Mouse (Mus musculus): ENCODE measurements around the gene Akt3. TPM values are rescaled to one million over a fixed set of nuclear protein-coding genes. Genes with fewer than 3 reads are reported as not detected.

Akt3 gene
- polyA plus RNA-seq, 1 experiment = 1.0 TPM

- H3K4me3 ChIP-seq (ENCODE audit: low read depth, low read length) = no peak overlapping the region
- no peaks in the 10 kb centered on the region for H3K27me3 ChIP-seq (ENCODE audit: control insufficient read depth, insufficient read depth, low read length)
- peaks cover 5% of the 10 kb centered on the region; the same call in 1 of the 2 replicates for H3K36me3 ChIP-seq (ENCODE audit: control insufficient read depth, insufficient read depth, low read length)
- WGBS = 91% methylated on average over 1 of the region's 1 CpGs
- TF ChIP-seq POLR2A (IDR thresholded peaks at IDR 0.05; ENCODE audit: low read depth, low read length) = no peak
- no peak for TF ChIP-seq CTCF (IDR thresholded peaks at IDR 0.05; ENCODE audit: extremely low read depth, insufficient read length, insufficient replicate concordance, low read depth, low read length)
- peaks cover 6% of the 10 kb centered on the region for H3K4me1 ChIP-seq (ENCODE audit: control insufficient read depth, insufficient read depth, insufficient read length, low read length)
- no peak overlapping the region for H3K27ac ChIP-seq (ENCODE audit: insufficient read depth, low read depth, low read length)
These were observed 249.2 kb downstream of the Akt3 start for GRCm38 (mm10) chr1:177008777-177009176.

- TF ChIP-seq CTCF (IDR thresholded peaks at IDR 0.05; ENCODE audit: extremely low read depth, insufficient read length, insufficient replicate concordance, low read depth, low read length) = no peak
- TF ChIP-seq POLR2A (IDR thresholded peaks at IDR 0.05; ENCODE audit: low read depth, low read length) = no peak
- Histone ChIP-seq H3K36me3 (ENCODE audit: control insufficient read depth, insufficient read depth, low read length) (peaks cover 5% of the 10 kb centered on the region; the same call in 1 of the 2 replicates), H3K27me3 (ENCODE audit: control insufficient read depth, insufficient read depth, low read length) (no peaks in the 10 kb centered on the region), H3K4me1 (ENCODE audit: control insufficient read depth, insufficient read depth, insufficient read length, low read length) (no peaks in the 10 kb centered on the region; the same call in 1 of the 2 replicates), H3K4me3 (ENCODE audit: low read depth, low read length) (no peak overlapping the region), H3K27ac (ENCODE audit: insufficient read depth, low read depth, low read length) (no peak overlapping the region)
- WGBS = 75% methylated on average over 3 of the region's 3 CpGs
These were observed 250.6 kb downstream of the Akt3 start for GRCm38 (mm10) chr1:177007405-177007804.

- Histone ChIP-seq H3K27ac (ENCODE audit: insufficient read depth, low read depth, low read length) (no peak overlapping the region), H3K27me3 (ENCODE audit: control insufficient read depth, insufficient read depth, low read length) (no peaks in the 10 kb centered on the region), H3K36me3 (ENCODE audit: control insufficient read depth, insufficient read depth, low read length) (peaks cover 5% of the 10 kb centered on the region; the same call in 1 of the 2 replicates), H3K4me1 (ENCODE audit: control insufficient read depth, insufficient read depth, insufficient read length, low read length) (no peaks in the 10 kb centered on the region; the same call in 1 of the 2 replicates), H3K4me3 (ENCODE audit: low read depth, low read length) (no peak overlapping the region)
- TF ChIP-seq CTCF (IDR thresholded peaks at IDR 0.05; ENCODE audit: extremely low read depth, insufficient read length, insufficient replicate concordance, low read depth, low read length) = no peak
- no peak for TF ChIP-seq POLR2A (IDR thresholded peaks at IDR 0.05; ENCODE audit: low read depth, low read length)
- WGBS = 86% methylated on average over 4 of the region's 4 CpGs
These were observed 253.8 kb downstream of the Akt3 start for GRCm38 (mm10) chr1:177004041-177004741.

- WGBS = 76% methylated on average over 6 of the region's 6 CpGs
- H3K4me1 ChIP-seq (ENCODE audit: control insufficient read depth, insufficient read depth, insufficient read length, low read length) = peaks cover 3% of the 10 kb centered on the region; the same call in 1 of the 2 replicates
- H3K27me3 ChIP-seq (ENCODE audit: control insufficient read depth, insufficient read depth, low read length) = no peaks in the 10 kb centered on the region
- H3K36me3 ChIP-seq (ENCODE audit: control insufficient read depth, insufficient read depth, low read length) = peaks cover 5% of the 10 kb centered on the region; the same call in 1 of the 2 replicates
- no peak overlapping the region for H3K4me3 ChIP-seq (ENCODE audit: low read depth, low read length)
- no peak for TF ChIP-seq POLR2A (IDR thresholded peaks at IDR 0.05; ENCODE audit: low read depth, low read length)
- TF ChIP-seq CTCF (IDR thresholded peaks at IDR 0.05; ENCODE audit: extremely low read depth, insufficient read length, insufficient replicate concordance, low read depth, low read length) = no peak
- H3K27ac ChIP-seq (ENCODE audit: insufficient read depth, low read depth, low read length) = no peak overlapping the region
These were observed 255.1 kb downstream of the Akt3 start for GRCm38 (mm10) chr1:177002951-177003350.

- TF ChIP-seq POLR2A (IDR thresholded peaks at IDR 0.05; ENCODE audit: low read depth, low read length) (no peak), CTCF (IDR thresholded peaks at IDR 0.05; ENCODE audit: extremely low read depth, insufficient read length, insufficient replicate concordance, low read depth, low read length) (0 out of 2 replicates have a peak, but pooled peaks have one; percentile 15)
- WGBS = 76% methylated on average over 6 of the region's 6 CpGs
- H3K27me3 ChIP-seq (ENCODE audit: control insufficient read depth, insufficient read depth, low read length) = no peaks in the 10 kb centered on the region
These were observed 259.0 kb downstream of the Akt3 start for GRCm38 (mm10) chr1:176999011-176999410.

GRCm38 (mm10) chr1:176997711-176998689, 260.0 kb downstream of the Akt3 start:
- TF ChIP-seq CTCF (IDR thresholded peaks at IDR 0.05; ENCODE audit: extremely low read depth, insufficient read length, insufficient replicate concordance, low read depth, low read length) (no peak), POLR2A (IDR thresholded peaks at IDR 0.05; ENCODE audit: low read depth, low read length) (no peak; the same call in 1 of the 2 replicates)
- H3K27ac ChIP-seq (ENCODE audit: insufficient read depth, low read depth, low read length) = peak overlapping the region; percentile 71

More at GRCm38 (mm10) chr1:176999011-176999410, 259.0 kb downstream of the Akt3 start:
- no peak overlapping the region for H3K27ac ChIP-seq (ENCODE audit: insufficient read depth, low read depth, low read length)
- H3K4me1 ChIP-seq (ENCODE audit: control insufficient read depth, insufficient read depth, insufficient read length, low read length) = peaks cover 12% of the 10 kb centered on the region; the same call in 1 of the 2 replicates
- H3K4me3 ChIP-seq (ENCODE audit: low read depth, low read length) = no peak overlapping the region
- no peaks in the 10 kb centered on the region for H3K36me3 ChIP-seq (ENCODE audit: control insufficient read depth, insufficient read depth, low read length)

More at GRCm38 (mm10) chr1:176997711-176998689, 260.0 kb downstream of the Akt3 start:
- peaks cover 12% of the 10 kb centered on the region; the same call in 1 of the 2 replicates for H3K4me1 ChIP-seq (ENCODE audit: control insufficient read depth, insufficient read depth, insufficient read length, low read length)
- peak overlapping the region; percentile 72 for H3K4me3 ChIP-seq (ENCODE audit: low read depth, low read length)
- no peaks in the 10 kb centered on the region for H3K27me3 ChIP-seq (ENCODE audit: control insufficient read depth, insufficient read depth, low read length)
- WGBS = 34% methylated on average over 33 of the region's 33 CpGs
- H3K36me3 ChIP-seq (ENCODE audit: control insufficient read depth, insufficient read depth, low read length) = no peaks in the 10 kb centered on the region
